Mouse (Mus musculus) 416B (cell line): ENCODE data around the gene Klk1b16.
"Not testable (repeated sequence)": the region's sequence is repeated elsewhere in the genome, so short reads cannot be mapped to it uniquely, and the experiment has no call there.

Experiments used
- DNase-seq: peaks from one replicate; pipeline ENCODE4 v3.0.0; 2011; ENCODE audit warnings: low read depth

The Klk1b16 gene

DNA sequence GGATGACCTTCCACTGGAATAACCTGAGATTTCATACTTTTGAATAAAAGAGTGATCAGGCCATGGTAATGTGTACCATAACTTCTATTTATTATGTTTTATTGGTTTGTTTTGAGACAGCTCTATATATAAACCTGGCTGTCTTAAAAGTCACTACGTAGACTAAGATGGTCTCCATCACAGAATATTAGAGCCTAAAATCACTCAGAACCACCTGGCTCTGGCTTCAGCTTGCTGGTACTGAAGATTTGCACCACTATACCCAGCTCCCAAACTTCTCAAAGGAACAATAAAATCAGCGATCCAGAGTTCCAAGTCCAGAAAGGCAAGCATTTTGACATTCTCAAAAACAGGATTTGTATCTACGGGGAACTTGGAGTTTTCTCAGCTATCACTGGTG, at the start of gene Klk1b16:
Gene Klk1b16 (plus strand): TSS at position 301 of the 400 bp plus-strand sequence.
- no peak for DNase-seq

DNA sequence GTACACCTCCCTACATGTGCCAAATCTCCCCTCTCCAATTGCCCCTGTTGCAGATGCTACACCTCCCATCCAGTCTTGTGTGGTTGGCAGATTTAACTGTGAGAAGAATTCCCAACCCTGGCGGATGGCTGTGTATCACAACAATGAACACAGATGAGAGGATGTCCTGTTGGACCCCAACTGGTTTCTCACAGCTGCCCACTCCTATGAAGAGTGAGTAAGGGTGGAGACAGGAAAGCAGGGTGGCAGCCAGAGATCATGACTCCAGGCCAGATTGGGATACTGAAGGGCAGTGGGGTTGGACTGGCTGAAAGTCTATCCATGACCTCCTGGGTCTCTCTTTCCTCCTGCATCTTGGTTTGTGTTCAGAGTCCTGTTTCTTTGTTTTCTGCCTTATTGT, 40.5 kb upstream of the Klk1b16 start:
- no peak for DNase-seq

DNA sequence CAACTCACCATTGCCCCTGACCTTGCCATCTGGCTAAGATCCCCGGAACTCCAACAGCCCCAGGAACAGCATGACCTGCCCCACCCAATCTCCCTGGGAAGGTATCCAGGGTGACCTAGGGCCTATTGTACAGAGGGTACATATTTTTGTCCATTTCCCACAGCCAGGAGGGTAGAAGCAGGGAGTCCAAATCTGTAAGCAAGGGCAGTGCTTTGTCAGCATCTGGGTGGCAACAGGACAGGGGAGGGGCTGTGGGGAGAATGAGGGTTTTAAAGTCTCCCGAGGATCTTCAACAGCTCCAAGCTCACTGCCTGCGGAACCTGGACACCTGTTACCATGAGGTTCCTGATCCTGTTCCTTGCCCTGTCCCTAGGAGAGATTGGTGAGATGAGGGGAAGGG, 34.5 kb upstream of the Klk1b16 start, which contains the start of gene Klk1b21:
Gene Klk1b21 (plus strand): TSS at position 301 of the 400 bp plus-strand sequence.
- DNase-seq: not testable (repeated sequence)

DNA sequence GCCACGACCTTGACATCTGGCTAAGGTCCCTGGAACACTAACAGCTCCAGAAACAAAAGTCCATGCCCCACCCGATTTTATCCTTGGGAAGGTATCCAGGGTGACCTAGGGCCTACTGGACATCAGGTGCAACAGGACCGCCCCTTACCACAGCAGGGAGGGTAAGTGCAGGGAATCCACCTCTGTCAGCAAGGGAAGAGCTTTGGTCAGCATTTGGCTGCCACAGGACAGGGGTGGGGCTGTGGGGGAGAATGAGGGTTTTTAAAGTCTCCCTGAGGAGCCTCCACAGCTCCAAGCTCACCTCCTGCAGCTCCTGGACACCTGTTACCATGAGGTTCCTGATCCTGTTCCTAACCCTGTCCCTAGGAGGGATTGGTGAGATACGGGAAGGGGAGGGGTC, 24.2 kb upstream of the Klk1b16 start, which contains the start of gene Klk1b22:
Gene Klk1b22 (plus strand): TSS at position 301 of the 400 bp plus-strand sequence.
- DNase-seq: no peak

DNA sequence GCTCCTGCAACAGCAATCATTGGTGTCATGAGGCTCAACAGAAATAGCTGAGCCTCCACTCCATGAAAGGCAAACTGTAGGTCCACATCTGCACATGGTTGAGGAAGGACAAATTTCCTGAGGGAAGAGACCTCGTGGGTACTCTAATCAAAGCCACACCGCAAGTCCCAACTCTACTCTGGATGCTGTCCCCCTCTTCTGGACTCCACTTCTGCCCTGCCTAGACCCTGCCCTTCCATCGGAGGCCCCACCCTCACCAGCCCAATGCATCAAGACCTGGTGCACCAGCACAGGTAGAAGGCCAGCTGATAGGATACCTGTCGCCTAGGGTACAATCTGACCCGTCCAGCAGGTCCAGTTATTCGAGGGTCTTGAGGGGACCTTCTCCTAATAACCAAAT, 13.1 kb upstream of the Klk1b16 start:
- no peak for DNase-seq

DNA sequence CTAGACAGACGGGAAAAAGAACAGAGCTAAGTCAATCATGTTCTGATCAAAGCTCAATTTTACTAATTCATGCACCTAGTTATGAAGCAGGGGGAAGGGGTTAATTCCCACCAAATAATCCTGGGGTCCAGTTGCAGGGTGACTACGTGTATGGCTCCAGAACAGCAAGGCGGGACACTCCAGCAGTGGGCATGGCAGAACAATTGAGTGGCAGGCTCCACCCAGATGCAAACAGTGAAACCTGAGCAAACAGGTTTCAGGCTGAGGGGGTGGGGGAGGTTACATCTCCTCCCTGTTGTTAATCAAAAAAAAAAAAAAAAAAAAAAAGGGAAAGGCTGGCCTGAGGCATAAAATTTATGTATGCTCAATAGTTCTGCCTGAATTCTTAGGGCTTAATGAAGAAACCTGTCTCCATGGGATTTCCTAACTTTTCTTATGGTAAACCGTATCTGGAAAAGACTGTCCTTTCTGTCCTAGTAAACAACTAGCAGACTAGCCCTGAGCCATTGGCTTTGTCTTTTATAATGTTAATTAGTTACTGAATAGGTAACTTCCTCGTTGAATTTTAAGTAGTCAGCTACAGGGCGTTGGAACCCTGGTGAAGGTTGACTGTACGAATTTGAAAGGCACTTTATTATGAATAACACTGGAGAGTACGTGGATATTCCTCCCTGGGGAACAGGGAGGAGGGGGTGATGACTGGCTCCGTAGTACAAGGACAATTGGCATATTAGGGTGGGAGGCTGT, 42.9 kb downstream of the Klk1b16 start:
- no peak for DNase-seq

DNA sequence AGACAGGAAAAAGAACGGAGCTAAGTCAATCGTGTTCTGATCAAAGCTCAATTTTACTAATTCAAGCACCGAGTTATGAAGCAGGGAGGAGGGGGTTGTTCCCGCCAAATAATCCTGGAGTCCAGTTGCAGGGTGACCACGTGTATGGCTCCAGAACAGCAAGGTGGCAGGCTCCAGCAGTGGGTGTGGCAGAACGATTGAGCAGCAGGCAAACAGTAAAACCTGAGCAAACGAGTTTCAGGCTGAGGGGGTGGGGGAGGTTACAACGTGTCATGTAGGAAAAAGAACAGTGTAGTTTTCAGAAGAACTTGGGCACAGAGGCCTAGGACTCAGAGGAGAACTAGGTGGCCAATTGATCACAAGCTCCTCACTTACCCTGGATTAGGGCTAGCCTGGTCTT, 49.9 kb downstream of the Klk1b16 start:
- not testable (repeated sequence) for DNase-seq

DNA sequence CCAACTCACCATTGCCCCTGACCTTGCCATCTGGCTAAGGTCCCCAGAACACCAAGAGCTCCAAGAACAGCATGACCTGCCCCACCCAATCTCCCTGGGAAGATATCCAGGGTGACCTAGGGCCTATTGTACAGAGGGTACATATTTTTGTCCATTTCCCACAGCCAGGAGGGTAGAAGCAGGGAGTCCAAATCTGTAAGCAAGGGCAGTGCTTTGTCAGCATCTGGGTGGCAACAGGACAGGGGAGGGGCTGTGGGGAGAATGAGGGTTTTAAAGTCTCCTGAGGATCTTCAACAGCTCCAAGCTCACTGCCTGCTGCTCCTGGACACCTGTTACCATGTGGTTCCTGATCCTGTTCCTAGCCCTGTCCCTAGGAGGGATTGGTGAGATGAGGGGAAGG, 51.4 kb downstream of the Klk1b16 start, which contains the start of gene Klk1b24:
Gene Klk1b24 (plus strand): TSS at position 301 of the 400 bp plus-strand sequence.
- not testable (repeated sequence) for DNase-seq
